Mouse (Mus musculus) heart, adult 2 months (tissue): ENCODE results near the gene Fndc7. TPM values are rescaled to one million over a fixed set of nuclear protein-coding genes. Genes with fewer than 3 reads are reported as not detected.

Experiments
- DNase-seq, 2 experiments: peaks; one replicate each; pipeline ENCODE4 v3.0.0; 2021
- H3K27ac ChIP-seq: fragments of 200-600 bp; 2 replicates; pipeline ENCODE4 v1.8.1; 2022
- H3K27me3 ChIP-seq: fragments of 200-500 bp; 2 replicates; pipeline ENCODE4 v1.6.1; 2012; ENCODE audit warnings: mild to moderate bottlenecking, low read length, inconsistent platforms, mixed read lengths; ENCODE audit not compliant: control insufficient read depth, insufficient read depth
- H3K36me3 ChIP-seq: fragments of 200-500 bp; 2 replicates; pipeline ENCODE4 v1.6.1; 2012; ENCODE audit warnings: low read length, inconsistent platforms; ENCODE audit not compliant: control insufficient read depth, insufficient read depth
- H3K4me1 ChIP-seq: fragments of 200-500 bp; 2 replicates; pipeline ENCODE4 v1.6.1; 2011; ENCODE audit warnings: low read length; ENCODE audit not compliant: control insufficient read depth, insufficient read depth
- H3K4me3 ChIP-seq: fragments of 200-600 bp; 2 replicates; pipeline ENCODE4 v1.8.1; 2022
- H3K79me2 ChIP-seq: fragments of 200-500 bp; replicated peaks from 2 replicates; pipeline ENCODE4 v1.6.1; 2012; ENCODE audit warnings: mild to moderate bottlenecking, inconsistent platforms, low read length, moderate library complexity, mixed read lengths; ENCODE audit not compliant: control insufficient read depth, insufficient read depth
- H3K9ac ChIP-seq: fragments of 200-500 bp; 2 replicates; pipeline ENCODE4 v1.6.1; 2012; ENCODE audit warnings: low read depth, mild to moderate bottlenecking, control low read depth, inconsistent platforms, low read length, mixed read lengths
- CTCF ChIP-seq: fragments of 200-600 bp; IDR thresholded peaks from 2 replicates; pipeline ENCODE4 v1.8.1; 2022; ENCODE audit warnings: antibody characterized with exemption, mild to moderate bottlenecking, moderate library complexity
- EP300 ChIP-seq: fragments of 200-500 bp; IDR thresholded peaks from 2 replicates; pipeline ENCODE4 v1.6.1; 2011; ENCODE audit warnings: low read depth, low read length, control low read depth; ENCODE audit not compliant: insufficient read depth
- POLR2A ChIP-seq: fragments of 200-500 bp; IDR thresholded peaks from 2 replicates; pipeline ENCODE4 v1.6.1; 2011; ENCODE audit warnings: mild to moderate bottlenecking, low read depth, low read length, control low read depth; ENCODE audit not compliant: insufficient read depth
- WGBS: fragments of 180-500 bp; shearing (Covaris S2); methylation state at CpG from one replicate; pipeline ENCODE4 v1.1.7; 2018; 5-methylcytosine and 5-hydroxymethylcytosine counted together
- intact Hi-C: fragments of 180-260 bp; cut with DNase I; formaldehyde crosslinking; loops from one replicate; pipeline ENCODE4 v1.15.1; 2025
- long read RNA-seq: library from polyadenylated mRNA; stranded (forward); transcript quantifications from one replicate; pipeline ENCODE4 v2.0.0, GENCODE M21; 2021
- polyA plus RNA-seq: library from polyadenylated mRNA; depleted of rRNA; stranded (reverse); fragments of >200 nt; gene quantifications from 2 replicates; pipeline ENCODE4 v1.2.3, GENCODE M21; 2012; rRNA removed
- total RNA-seq, 2 experiments: library from RNA; stranded (reverse); gene quantifications; 2 replicates each; pipeline ENCODE4 v1.2.3; 2021

Fndc7 gene
- under 1 TPM; 0.08 to 0.16 TPM for total RNA-seq
- polyA plus RNA-seq = 0.27 and 0.47 TPM in 2 replicates
- long read RNA-seq = 0 reads

GRCm38 (mm10) chr3:108889908-108890307, at the start of gene Fndc7:
Gene Fndc7 (minus strand): TSS chr3:108890008.
- Histone ChIP-seq H3K27ac (no peak within 1 kb of the TSS), H3K36me3 (no peaks in the 10 kb centered on the region), H3K27me3 (no peaks in the 10 kb centered on the region), H3K9ac (no peak within 1 kb of the TSS), H3K4me1 (peaks cover 3% of the 10 kb centered on the region), H3K79me2 (no peaks in the 10 kb centered on the region), H3K4me3 (no peak within 1 kb of the TSS)
- no peak for DNase-seq
- TF ChIP-seq CTCF (no peak), POLR2A (no peak), EP300 (no peak)
- intact Hi-C loops = no loop called here
- WGBS = 92% methylated on average over 1 of the region's 1 CpGs

DNA sequence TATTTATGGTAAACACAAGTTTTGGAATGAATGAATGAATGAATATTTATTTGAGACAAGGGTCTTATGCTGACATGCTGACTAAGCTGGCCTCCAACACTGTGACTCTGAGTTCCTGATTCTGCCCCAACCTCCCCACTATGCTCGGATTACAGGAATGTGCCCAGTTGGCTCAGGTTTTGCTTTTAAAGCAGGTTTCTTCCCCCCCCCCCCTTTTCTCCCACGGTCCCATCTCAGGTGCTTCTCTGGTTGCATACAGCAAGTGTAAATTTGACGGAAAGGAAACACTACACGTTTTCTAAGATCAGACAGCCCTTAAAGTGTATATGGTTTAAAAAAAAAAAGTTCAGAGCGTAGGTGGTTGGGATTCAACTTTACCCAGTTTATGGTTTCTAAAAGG, 49.8 kb upstream of the Fndc7 start, which contains the start of gene Henmt1:
Gene Henmt1 (plus strand): TSS at position 301 of the 400 bp plus-strand sequence.
- Histone ChIP-seq H3K27me3 (peaks cover 2% of the 10 kb centered on the region), H3K36me3 (no peaks in the 10 kb centered on the region), H3K4me1 (no peaks in the 10 kb centered on the region), H3K9ac (no peak within 1 kb of the TSS), H3K27ac (no peak within 1 kb of the TSS), H3K79me2 (no peaks in the 10 kb centered on the region), H3K4me3 (no peak within 1 kb of the TSS)
- intact Hi-C loops = no loop called here
- TF ChIP-seq EP300 = no peak
- TF ChIP-seq POLR2A = no peak
- TF ChIP-seq CTCF = no peak
- no peak for DNase-seq
- WGBS = 85% methylated on average over 5 of the region's 5 CpGs

DNA sequence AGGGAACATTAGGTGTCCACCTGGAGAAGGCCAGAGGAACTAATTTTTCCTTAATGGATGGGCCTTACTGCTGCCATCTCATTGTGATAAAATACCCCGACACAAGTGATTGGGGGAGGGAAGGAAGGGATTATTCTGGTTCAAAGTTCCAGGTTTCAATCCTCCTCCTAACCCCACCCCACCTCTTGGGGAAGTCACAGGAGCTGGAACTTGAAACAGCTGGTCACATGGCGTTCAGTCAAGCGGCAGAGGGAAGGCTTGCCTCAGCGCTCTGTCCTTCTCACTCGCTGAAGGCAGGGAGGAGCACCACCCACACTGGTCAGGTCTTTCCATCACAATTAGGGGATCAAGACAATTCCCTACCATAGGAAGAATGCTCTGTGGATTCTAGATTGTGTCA, 48.9 kb upstream of the Fndc7 start:
- H3K4me1 ChIP-seq = no peaks in the 10 kb centered on the region
- no peak overlapping the region for H3K9ac ChIP-seq
- intact Hi-C loops = no loop called here
- no peak overlapping the region for H3K4me3 ChIP-seq
- 89% methylated on average over 5 of the region's 5 CpGs for WGBS
- TF ChIP-seq POLR2A = no peak
- TF ChIP-seq CTCF = no peak
- no peak for TF ChIP-seq EP300
- H3K27me3 ChIP-seq = peaks cover 2% of the 10 kb centered on the region
- no peak for DNase-seq
- H3K36me3 ChIP-seq = no peaks in the 10 kb centered on the region
- H3K27ac ChIP-seq = no peak overlapping the region
- no peaks in the 10 kb centered on the region for H3K79me2 ChIP-seq

GRCm38 (mm10) chr3:108933557-108933956, 43.7 kb upstream of the Fndc7 start:
- DNase-seq = no peak
- H3K4me3 ChIP-seq = no peak overlapping the region
- no peak for TF ChIP-seq EP300
- TF ChIP-seq POLR2A = no peak
- no peaks in the 10 kb centered on the region for H3K27me3 ChIP-seq
- H3K27ac ChIP-seq = no peak overlapping the region
- H3K4me1 ChIP-seq = no peaks in the 10 kb centered on the region
- H3K79me2 ChIP-seq = no peaks in the 10 kb centered on the region
- H3K9ac ChIP-seq = no peak overlapping the region
- WGBS = 89% methylated on average over 6 of the region's 6 CpGs
- H3K36me3 ChIP-seq = no peaks in the 10 kb centered on the region
- intact Hi-C loops = no loop called here

DNA sequence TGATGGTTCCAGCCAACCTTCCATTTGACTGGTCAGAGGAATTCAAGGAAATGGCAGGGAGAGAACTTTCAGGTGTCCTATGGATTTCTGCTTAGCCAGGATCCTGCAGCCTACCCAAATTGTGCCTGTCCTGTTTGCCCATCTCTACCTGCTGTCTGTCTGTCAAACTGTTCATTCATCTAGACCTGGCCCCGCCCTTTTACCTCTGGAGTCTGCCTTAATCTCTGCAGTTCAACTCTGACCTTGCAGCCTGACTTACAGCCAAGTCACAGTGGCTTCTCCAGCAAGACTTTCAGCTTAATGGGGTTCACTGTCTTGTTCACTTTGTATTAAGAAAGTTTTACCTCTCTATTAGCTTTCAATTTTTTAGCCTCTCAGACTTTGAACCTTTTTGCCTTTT, 36.5 kb upstream of the Fndc7 start:
- Histone ChIP-seq H3K9ac (no peak overlapping the region), H3K36me3 (no peaks in the 10 kb centered on the region), H3K79me2 (no peaks in the 10 kb centered on the region), H3K27me3 (no peaks in the 10 kb centered on the region), H3K27ac (no peak overlapping the region), H3K4me1 (no peaks in the 10 kb centered on the region), H3K4me3 (no peak overlapping the region)
- 63% methylated on average over 1 of the region's 1 CpGs for WGBS
- no peak for TF ChIP-seq CTCF
- TF ChIP-seq POLR2A = no peak
- TF ChIP-seq EP300 = no peak
- intact Hi-C loops = no loop called here
- no peak for DNase-seq

DNA sequence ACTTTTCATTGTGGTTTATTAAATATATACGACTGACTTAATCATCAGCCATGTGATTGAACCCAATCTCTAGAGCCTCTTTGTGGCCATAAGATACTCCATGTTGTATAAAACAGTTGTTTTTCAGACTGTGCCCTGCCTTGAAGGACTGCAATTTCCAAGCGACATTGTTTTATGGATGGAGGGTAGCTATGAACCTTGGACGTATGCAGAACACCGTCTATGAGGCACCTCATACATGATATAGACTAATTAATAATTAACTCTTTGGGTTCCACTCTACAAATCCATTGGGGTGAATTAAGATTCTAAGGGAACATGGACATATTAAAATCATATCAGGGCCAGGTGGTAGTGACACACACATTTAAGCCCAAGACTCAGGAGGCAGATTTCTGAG, 35.9 kb upstream of the Fndc7 start:
- DNase-seq = no peak
- no peaks in the 10 kb centered on the region for H3K79me2 ChIP-seq
- H3K36me3 ChIP-seq = no peaks in the 10 kb centered on the region
- TF ChIP-seq EP300 (no peak), CTCF (no peak), POLR2A (no peak)
- H3K9ac ChIP-seq = no peak overlapping the region
- no peak overlapping the region for H3K27ac ChIP-seq
- intact Hi-C loops = no loop called here
- no peaks in the 10 kb centered on the region for H3K4me1 ChIP-seq
- WGBS = 89% methylated on average over 4 of the region's 4 CpGs
- H3K4me3 ChIP-seq = no peak overlapping the region
- H3K27me3 ChIP-seq = no peaks in the 10 kb centered on the region

DNA sequence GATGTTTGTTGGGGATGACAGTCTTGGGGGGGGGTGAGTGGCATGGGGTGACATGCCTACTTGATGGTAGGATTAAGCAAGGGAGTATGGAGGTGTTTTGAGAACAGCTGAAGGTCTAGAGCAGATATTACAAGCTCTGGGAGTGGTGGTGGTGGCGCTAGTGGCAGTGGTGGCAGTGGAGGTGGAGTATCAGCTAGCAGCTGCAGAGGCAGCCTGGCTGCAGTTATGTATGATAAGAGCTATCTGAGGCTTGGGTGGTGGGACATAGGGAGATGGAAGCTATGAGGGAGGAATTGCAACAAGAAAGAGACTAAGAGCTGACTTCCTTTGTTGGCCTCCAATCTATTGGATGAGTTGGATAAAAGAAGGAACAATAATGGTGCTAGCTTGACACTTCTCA, 32.0 kb upstream of the Fndc7 start:
- no peak overlapping the region for H3K9ac ChIP-seq
- DNase-seq = no peak
- no peaks in the 10 kb centered on the region for H3K4me1 ChIP-seq
- no peak overlapping the region for H3K4me3 ChIP-seq
- no peak overlapping the region for H3K27ac ChIP-seq
- intact Hi-C loops = no loop called here
- no peaks in the 10 kb centered on the region for H3K36me3 ChIP-seq
- H3K27me3 ChIP-seq = no peaks in the 10 kb centered on the region
- TF ChIP-seq EP300 (no peak), POLR2A (no peak), CTCF (no peak)
- no peaks in the 10 kb centered on the region for H3K79me2 ChIP-seq
- WGBS = 88% methylated on average over 1 of the region's 1 CpGs
